Comparison of ENCODE assay signal across 9 mouse cellular contexts in genomic region chr3:51228038-51228820, GRCm38 (mm10). TPM values are rescaled to one million over a fixed set of nuclear protein-coding genes. Genes with fewer than 3 reads are reported as not detected.
DNase-seq lines count a peak whose midpoint lies in the region; ATAC-seq lines count a peak whose summit lies in the region.
"Had no signal": no experiment of that assay in that cellular context is flagged by ENCODE, and none has a peak within 500 bp of the region (broad histone marks: within the 10 kb centered on the region; RNA-seq: fewer than 3 reads in every experiment).

No protein-coding gene starts in this region.

- no peaks in the 10 kb centered on the region for H3K9me3 ChIP-seq in limb, embryonic 11.5 days (ENCODE audit: control insufficient read depth, low read length)
- H3K9me3 ChIP-seq in limb, embryonic 10.5 days (replicated peaks): no peaks in the 10 kb centered on the region

- no peak overlapping the region for H3K4me3 ChIP-seq in limb, embryonic 11.5 days (ENCODE audit: low read depth, low read length)
- H3K4me3 ChIP-seq in limb, embryonic 10.5 days: no peak overlapping the region
- H3K4me3 ChIP-seq: myocyte had no signal

- 81% methylated on average over 10 of the region's 10 CpGs for WGBS in limb, embryonic 11.5 days
- WGBS in limb, embryonic 10.5 days: 78% methylated on average over 10 of the region's 10 CpGs

- intact Hi-C loops in heart, postnatal 36 days (cut with DNase I): loop anchor here (5.0 kb wide), 1 partner anchor 179 kb away; the partner anchor contains the start of gene Ndufc1

- no peak for ATAC-seq in limb, embryonic 11.5 days (ENCODE audit: insufficient number of reproducible peaks, low FRiP score, low TSS enrichment, low read depth)
- peak; percentile 47 for ATAC-seq in megakaryocyte progenitor cell, adult 5-6 weeks (replicated peaks; ENCODE audit: poor library complexity)

- H3K9ac ChIP-seq in limb, embryonic 11.5 days (ENCODE audit: low read length): no peak overlapping the region

- DNase-seq in adrenal gland, adult (ENCODE audit: inconsistent age in 2 of 2, low spot score in 1 of 2): peak; percentile 60 to 84
- DNase-seq in adrenal gland, adult 8-10 months: no peak
- peak; percentile 40 for DNase-seq in limb, embryonic 11.5 days (ENCODE audit: low spot score)
- no peak for DNase-seq in limb, embryonic 10.5 days (ENCODE audit: low spot score)
- peak; percentile 85 for DNase-seq in c-Kit-positive CD71-positive TER-119-negative erythroid progenitor cells, embryonic 14.5 days (ENCODE audit: low read depth)
- DNase-seq in heart, postnatal 36 days: peak; percentile 56 to 67
- peak; percentile 43 to 56 for DNase-seq in thymus, postnatal 36 days

- no peak overlapping the region for H3K27ac ChIP-seq in limb, embryonic 11.5 days (replicated peaks; ENCODE audit: low read depth, low read length)
- no peak overlapping the region for H3K27ac ChIP-seq in limb, embryonic 10.5 days

- H3K4me1 ChIP-seq in limb, embryonic 11.5 days (ENCODE audit: control insufficient read depth, insufficient read depth, low read length): no peaks in the 10 kb centered on the region; the same call in 1 of the 2 replicates
- peaks cover 26% of the 10 kb centered on the region for H3K4me1 ChIP-seq in limb, embryonic 10.5 days

- no peaks in the 10 kb centered on the region for H3K36me3 ChIP-seq in limb, embryonic 11.5 days (ENCODE audit: control insufficient read depth, insufficient read depth, low read length)
- peaks cover 5% of the 10 kb centered on the region; the same call in 1 of the 2 replicates for H3K36me3 ChIP-seq in limb, embryonic 10.5 days

- H3K27me3 ChIP-seq in limb, embryonic 11.5 days (ENCODE audit: control insufficient read depth, insufficient read depth, low read length): no peaks in the 10 kb centered on the region
- H3K27me3 ChIP-seq in limb, embryonic 10.5 days (ENCODE audit: low read depth, poor library complexity, severe bottlenecking): no peaks in the 10 kb centered on the region

- no peak overlapping the region for H3K4me2 ChIP-seq in limb, embryonic 11.5 days (ENCODE audit: low read depth, severe bottlenecking)

RNA-seq across cellular contexts. Expression of gene Noct, which starts 4.0 kb away (rescaled TPM):
- 10 to 100 TPM; 12.8 to 16.4 (median 14.1) TPM for total RNA-seq in adrenal gland, adult 8-10 months (2022)
- polyA plus RNA-seq in limb, embryonic 11.5 days (2014; fragmentation: Nextera tagmentation; extraction: Ambion mirVana): 14.0 and 14.1 TPM in 2 replicates
- 11.0 and 11.9 TPM in 2 replicates for polyA plus RNA-seq in limb, embryonic 10.5 days (2016; fragmentation: Nextera tagmentation; extraction: Ambion mirVana)
- total RNA-seq in heart, postnatal 36 days (2021): 10 to 100 TPM; 33.6 to 35.1 TPM
- 17.2 and 20.3 TPM in 2 replicates for total RNA-seq in megakaryocyte progenitor cell, adult 5-6 weeks (2015)
- 6.0 and 7.8 TPM in 2 replicates for total RNA-seq in megakaryocyte progenitor cell, adult 5-6 weeks (2017)

Comparison
In these comparisons a context has a peak if more than half of its experiments do, and no peak if none do; other contexts are left out.
1. DNase-seq: peak in adrenal gland, adult (2 of 2), limb, embryonic 11.5 days (single experiment), c-Kit-positive CD71-positive TER-119-negative erythroid progenitor cells, embryonic 14.5 days (single experiment), heart, postnatal 36 days (2 of 2) and thymus, postnatal 36 days (2 of 2); none in adrenal gland, adult 8-10 months (single experiment) and limb, embryonic 10.5 days (single experiment).